Mouse (Mus musculus) embryonic facial prominence, embryonic 14.5 days (tissue): Measurements from ENCODE around the gene Art4. TPM values are rescaled to one million over a fixed set of nuclear protein-coding genes. Genes with fewer than 3 reads are reported as not detected.

Source experiments
- ATAC-seq: fragments of 200-750 bp; cut with Nextera tagmentation; 2 replicates; pipeline ENCODE4 v1.8.0; 2017; ENCODE audit warnings: low read depth, moderate number of reproducible peaks, moderate TSS enrichment
- DNase-seq: peaks from one replicate; pipeline ENCODE4 v3.0.0-alpha.2; 2015; ENCODE audit warnings: low spot score
- H3K27ac ChIP-seq: fragments of 300-500 bp; sonication (generic); replicated peaks from 2 replicates; pipeline ENCODE4 v1.5.1; 2014; ENCODE audit warnings: low read depth, mild to moderate bottlenecking, low read length, moderate library complexity
- H3K27me3 ChIP-seq: fragments of 300-500 bp; sonication (generic); replicated peaks from 2 replicates; pipeline ENCODE4 v1.6.1; 2014; ENCODE audit warnings: low read length; ENCODE audit not compliant: control insufficient read depth, insufficient read depth
- H3K36me3 ChIP-seq: fragments of 300-500 bp; sonication (generic); 2 replicates; pipeline ENCODE4 v1.6.1; 2014; ENCODE audit warnings: low read length, mixed read lengths; ENCODE audit not compliant: control insufficient read depth, insufficient read depth
- H3K4me1 ChIP-seq: fragments of 300-500 bp; sonication (generic); 2 replicates; pipeline ENCODE4 v1.6.1; 2014; ENCODE audit warnings: antibody characterized with exemption, low read length; ENCODE audit not compliant: control insufficient read depth, insufficient read depth
- H3K4me2 ChIP-seq: fragments of 300-500 bp; sonication (generic); 2 replicates; pipeline ENCODE4 v1.6.1; 2014; ENCODE audit warnings: low read depth, mild to moderate bottlenecking, low read length, moderate library complexity, mixed read lengths
- H3K4me3 ChIP-seq: fragments of 300-500 bp; sonication (generic); 2 replicates; pipeline ENCODE4 v1.5.1; 2014; ENCODE audit warnings: low read depth, mild to moderate bottlenecking, low read length
- H3K9ac ChIP-seq: fragments of 300-500 bp; sonication (generic); 2 replicates; pipeline ENCODE4 v1.6.1; 2014; ENCODE audit warnings: low read depth, mild to moderate bottlenecking, low read length, moderate library complexity, mixed read lengths
- H3K9me3 ChIP-seq: fragments of 300-500 bp; sonication (generic); 2 replicates; pipeline ENCODE4 v1.6.1; 2016; ENCODE audit warnings: low read length; ENCODE audit not compliant: control insufficient read depth
- WGBS: fragments of 180-500 bp; shearing (Covaris S2); extraction: QIAGEN DNeasy Blood & Tissue Kit; methylation state at CpG from one replicate; pipeline ENCODE4 v1.1.7; 2014; 5-methylcytosine and 5-hydroxymethylcytosine counted together
- polyA plus RNA-seq: library from polyadenylated mRNA; unstranded; fragments of >200 nt; fragmentation: Nextera tagmentation; extraction: Ambion mirVana; gene quantifications from 2 replicates; pipeline ENCODE4 v1.2.1, GENCODE M21; 2014

The Art4 gene
- polyA plus RNA-seq, 1 experiment from 2014 or later: 2.7 TPM

GRCm38 (mm10) chr6:136883431-136883915, 25.9 kb upstream of the Art4 start:
- WGBS: 82% methylated on average over 3 of the region's 3 CpGs
- Histone ChIP-seq H3K36me3 (no peaks in the 10 kb centered on the region), H3K4me2 (no peak overlapping the region), H3K27me3 (no peaks in the 10 kb centered on the region), H3K9ac (no peak overlapping the region), H3K27ac (no peak overlapping the region), H3K9me3 (no peaks in the 10 kb centered on the region), H3K4me1 (0 out of 2 replicates have a peak, but pooled peaks cover 6% of the 10 kb centered on the region), H3K4me3 (no peak overlapping the region)
- DNase-seq: no peak
- ATAC-seq: no peak

DNA sequence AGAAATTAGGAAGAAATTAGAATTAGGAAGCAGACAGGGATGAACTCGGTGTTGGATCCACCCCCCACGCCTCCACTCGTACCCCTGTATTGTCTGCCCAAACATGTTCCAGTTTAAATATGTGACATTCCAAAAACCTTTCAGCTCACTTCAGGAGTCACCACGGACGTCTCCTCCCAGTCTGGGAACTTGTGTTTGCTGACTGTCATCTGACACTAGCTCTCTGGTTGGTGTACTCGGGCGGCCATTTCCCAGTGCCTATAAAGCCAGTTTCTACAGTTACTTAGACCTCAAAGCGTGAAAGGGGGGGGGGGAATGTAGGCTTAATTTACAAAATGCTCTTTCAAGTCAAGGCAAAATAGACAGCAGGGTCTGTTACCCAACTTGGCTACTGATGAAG, 24.1 kb upstream of the Art4 start:
- Histone ChIP-seq H3K27me3 (no peaks in the 10 kb centered on the region), H3K36me3 (no peaks in the 10 kb centered on the region), H3K4me1 (0 out of 2 replicates have a peak, but pooled peaks cover 6% of the 10 kb centered on the region), H3K4me2 (no peak overlapping the region), H3K9me3 (no peaks in the 10 kb centered on the region), H3K9ac (no peak overlapping the region), H3K4me3 (no peak overlapping the region), H3K27ac (no peak overlapping the region)
- DNase-seq (peak; percentile 74), ATAC-seq (peak; percentile 77; the same call in 1 of the 2 replicates)
- 41% methylated on average over 8 of the region's 8 CpGs for WGBS

GRCm38 (mm10) chr6:136875670-136876069, 18.1 kb upstream of the Art4 start, which contains the start of gene Mgp:
Gene Mgp (minus strand): TSS chr6:136875823.
- Histone ChIP-seq H3K27me3 (no peaks in the 10 kb centered on the region), H3K4me2 (peak within 1 kb of the TSS; percentile 48), H3K36me3 (0 out of 2 replicates have a peak, but pooled peaks cover 3% of the 10 kb centered on the region), H3K4me3 (peak within 1 kb of the TSS; percentile 29), H3K9ac (peak within 1 kb of the TSS; percentile 48), H3K4me1 (peaks cover 23% of the 10 kb centered on the region), H3K27ac (peak within 1 kb of the TSS; percentile 49), H3K9me3 (no peaks in the 10 kb centered on the region)
- ATAC-seq (peak; percentile 92), DNase-seq (peak; percentile 86)
- 20% methylated on average over 9 of the region's 9 CpGs for WGBS

DNA sequence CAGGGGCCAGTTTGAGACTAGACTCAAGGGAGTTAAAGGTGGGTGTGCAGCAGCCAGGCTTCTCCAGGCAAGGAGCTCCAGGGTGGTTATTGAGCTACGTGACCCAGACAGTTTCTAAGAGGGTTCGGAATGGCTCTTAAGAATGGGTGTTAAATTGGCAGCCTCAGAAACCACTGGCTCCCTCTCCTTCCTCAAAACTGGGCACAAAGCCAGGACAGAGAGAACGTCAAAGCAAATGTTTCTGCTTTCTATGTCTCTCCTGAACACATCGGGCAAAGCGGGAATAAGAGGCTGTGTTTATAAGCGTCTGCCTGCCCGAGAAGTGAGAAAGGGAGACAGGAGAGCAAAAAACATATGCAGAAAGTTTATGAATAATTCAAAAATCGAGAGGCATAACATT, 17.1 kb upstream of the Art4 start:
- Histone ChIP-seq H3K4me1 (peaks cover 23% of the 10 kb centered on the region), H3K4me2 (peak overlapping the region; percentile 48), H3K9ac (peak overlapping the region; percentile 46), H3K27ac (peak overlapping the region; percentile 49), H3K4me3 (peak overlapping the region; percentile 29), H3K9me3 (no peaks in the 10 kb centered on the region), H3K36me3 (0 out of 2 replicates have a peak, but pooled peaks cover 3% of the 10 kb centered on the region), H3K27me3 (no peaks in the 10 kb centered on the region)
- WGBS: 17% methylated on average over 8 of the region's 8 CpGs
- ATAC-seq: 0 out of 2 replicates have a peak, but pooled peaks have one; percentile 37
- DNase-seq: peak; percentile 78

GRCm38 (mm10) chr6:136868921-136869320, 11.4 kb upstream of the Art4 start:
- Histone ChIP-seq H3K4me3 (no peak overlapping the region), H3K27ac (no peak overlapping the region), H3K27me3 (no peaks in the 10 kb centered on the region), H3K36me3 (0 out of 2 replicates have a peak, but pooled peaks cover 3% of the 10 kb centered on the region), H3K4me1 (peaks cover 10% of the 10 kb centered on the region; the same call in 1 of the 2 replicates), H3K4me2 (no peak overlapping the region), H3K9me3 (no peaks in the 10 kb centered on the region), H3K9ac (no peak overlapping the region)
- ATAC-seq (0 out of 2 replicates have a peak, but pooled peaks have one; percentile 26), DNase-seq (peak; percentile 50)
- WGBS: 52% methylated on average over 5 of the region's 5 CpGs

GRCm38 (mm10) chr6:136866150-136866549, 8.6 kb upstream of the Art4 start:
- no peak for DNase-seq
- ATAC-seq: no peak
- Histone ChIP-seq H3K9ac (no peak overlapping the region), H3K27me3 (no peaks in the 10 kb centered on the region), H3K27ac (no peak overlapping the region), H3K9me3 (no peaks in the 10 kb centered on the region), H3K36me3 (no peaks in the 10 kb centered on the region), H3K4me1 (peaks cover 3% of the 10 kb centered on the region; the same call in 1 of the 2 replicates), H3K4me3 (no peak overlapping the region), H3K4me2 (no peak overlapping the region)
- WGBS: 80% methylated on average over 4 of the region's 4 CpGs

DNA sequence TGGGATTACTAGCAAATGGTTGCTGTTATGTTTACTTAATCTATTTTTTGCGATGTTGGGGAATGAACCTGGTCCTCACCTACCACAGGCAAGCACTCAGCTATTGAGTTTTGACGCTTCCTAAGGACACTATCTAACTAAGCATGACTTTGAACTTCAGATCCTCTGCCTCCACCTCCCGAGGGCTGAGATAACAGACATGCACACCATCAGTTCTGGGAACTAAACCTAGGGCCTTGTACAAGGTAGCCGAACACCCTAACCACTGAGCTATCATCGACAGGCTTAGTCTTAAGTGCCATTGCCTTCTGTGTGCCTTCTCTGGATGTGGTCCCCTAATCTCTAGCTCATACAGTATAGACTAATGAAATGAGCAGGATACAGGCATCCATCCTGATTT, 7.8 kb upstream of the Art4 start:
- Histone ChIP-seq H3K27me3 (no peaks in the 10 kb centered on the region), H3K4me3 (no peak overlapping the region), H3K9ac (no peak overlapping the region), H3K27ac (no peak overlapping the region), H3K9me3 (no peaks in the 10 kb centered on the region), H3K4me1 (peaks cover 3% of the 10 kb centered on the region; the same call in 1 of the 2 replicates), H3K4me2 (no peak overlapping the region), H3K36me3 (no peaks in the 10 kb centered on the region)
- WGBS: 92% methylated on average over 5 of the region's 5 CpGs
- no peak for DNase-seq
- no peak for ATAC-seq

DNA sequence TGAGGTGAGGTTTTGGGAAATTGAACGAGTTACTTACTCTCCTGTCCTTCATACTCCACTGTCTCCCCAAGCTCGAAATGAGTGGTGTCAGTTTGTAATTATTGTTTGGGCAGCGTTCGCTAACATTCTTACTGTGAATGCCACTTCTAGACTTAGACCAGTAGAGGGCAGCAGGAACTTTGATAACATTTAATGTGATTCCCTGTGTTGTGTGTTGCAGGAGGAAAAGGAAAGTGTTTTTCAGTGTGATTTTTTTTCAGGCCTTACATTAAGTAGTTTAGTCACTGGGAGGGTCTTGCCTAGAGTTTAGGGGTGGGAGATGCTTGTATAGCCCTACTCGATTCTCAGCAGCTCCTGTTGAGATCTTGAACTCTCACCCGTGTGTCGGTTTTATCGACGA, 3.5 kb upstream of the Art4 start:
- ATAC-seq: 0 out of 2 replicates have a peak, but pooled peaks have one; percentile 17
- peaks cover 13% of the 10 kb centered on the region for H3K4me1 ChIP-seq
- DNase-seq: peak; percentile 89
- no peaks in the 10 kb centered on the region for H3K27me3 ChIP-seq
- no peak overlapping the region for H3K27ac ChIP-seq
- no peak overlapping the region for H3K4me2 ChIP-seq
- H3K9ac ChIP-seq: no peak overlapping the region
- no peaks in the 10 kb centered on the region for H3K36me3 ChIP-seq
- H3K9me3 ChIP-seq: no peaks in the 10 kb centered on the region
- H3K4me3 ChIP-seq: no peak overlapping the region
- WGBS: 45% methylated on average over 9 of the region's 9 CpGs

- no peak for ATAC-seq
- Histone ChIP-seq H3K4me2 (no peak overlapping the region), H3K27me3 (no peaks in the 10 kb centered on the region), H3K9me3 (no peaks in the 10 kb centered on the region), H3K4me3 (no peak overlapping the region), H3K27ac (no peak overlapping the region), H3K36me3 (no peaks in the 10 kb centered on the region), H3K9ac (no peak overlapping the region), H3K4me1 (peaks cover 11% of the 10 kb centered on the region)
- WGBS: 66% methylated on average over 8 of the region's 8 CpGs
- DNase-seq: no peak
Observed at GRCm38 (mm10) chr6:136858420-136858819, 887 bp upstream of the Art4 start.
